Mouse (Mus musculus): ENCODE results near the gene Cd81.

Gene Cd81

GRCm38 (mm10) chr7:143052626-143053007, at the start of gene Cd81:
Cd81 (plus strand) TSS chr7:143052739.
- in situ Hi-C loops (cut with MboI) = no loop called here

- in situ Hi-C loops (cut with MboI) = loop anchor here (5.0 kb wide), 1 partner anchor 62 kb away; the partner anchor contains the start of gene Tssc4
Measured at GRCm38 (mm10) chr7:143004727-143005343, 47.7 kb upstream of the Cd81 start, which contains the start of gene Tspan32. Tspan32 (plus strand) TSS chr7:143005046.

GRCm38 (mm10) chr7:143005344-143006096, 47.0 kb upstream of the Cd81 start:
- in situ Hi-C loops (cut with MboI) = loop anchor here (5.0 kb wide), 1 partner anchor 62 kb away; the partner anchor contains the start of gene Tssc4

- in situ Hi-C loops (cut with MboI) = loop anchor here (5.0 kb wide), 1 partner anchor 61 kb away; the partner anchor contains the start of gene Tssc4
Measured at GRCm38 (mm10) chr7:143006097-143006755, 46.3 kb upstream of the Cd81 start.

- in situ Hi-C loops (cut with MboI) = loop anchor here (5.0 kb wide), 1 partner anchor 60 kb away; the partner anchor contains the start of gene Tssc4
Measured at GRCm38 (mm10) chr7:143006756-143007598, 45.6 kb upstream of the Cd81 start.

- in situ Hi-C loops (cut with MboI) = loop anchor here (5.0 kb wide), 1 partner anchor 60 kb away; the partner anchor contains the start of gene Tssc4
Measured at GRCm38 (mm10) chr7:143007599-143008369, 44.8 kb upstream of the Cd81 start.

GRCm38 (mm10) chr7:143008370-143008926, 44.1 kb upstream of the Cd81 start:
- in situ Hi-C loops (cut with MboI) = loop anchor here (5.0 kb wide), 1 partner anchor 59 kb away; the partner anchor contains the start of gene Tssc4

GRCm38 (mm10) chr7:143008996-143009665, 43.4 kb upstream of the Cd81 start:
- in situ Hi-C loops (cut with MboI) = loop anchor here (5.0 kb wide), 1 partner anchor 58 kb away; the partner anchor contains the start of gene Tssc4

GRCm38 (mm10) chr7:143009996-143010395, 42.5 kb upstream of the Cd81 start:
- in situ Hi-C loops (cut with MboI) = loop anchor here (5.0 kb wide), 1 partner anchor 57 kb away; the partner anchor contains the start of gene Tssc4

GRCm38 (mm10) chr7:143011226-143011625, 41.3 kb upstream of the Cd81 start:
- in situ Hi-C loops (cut with MboI) = no loop called here

GRCm38 (mm10) chr7:143012230-143012875, 40.2 kb upstream of the Cd81 start:
- in situ Hi-C loops (cut with MboI) = no loop called here

GRCm38 (mm10) chr7:143013420-143014178, 38.9 kb upstream of the Cd81 start:
- in situ Hi-C loops (cut with MboI) = no loop called here

- in situ Hi-C loops (cut with MboI) = no loop called here
Measured at GRCm38 (mm10) chr7:143014862-143015659, 37.5 kb upstream of the Cd81 start.

- in situ Hi-C loops (cut with MboI) = no loop called here
Measured at GRCm38 (mm10) chr7:143015755-143016423, 36.6 kb upstream of the Cd81 start.

GRCm38 (mm10) chr7:143016424-143017142, 36.0 kb upstream of the Cd81 start:
- in situ Hi-C loops (cut with MboI) = no loop called here

GRCm38 (mm10) chr7:143017181-143017580, 35.4 kb upstream of the Cd81 start:
- in situ Hi-C loops (cut with MboI) = no loop called here

All from mature B cell (primary cell).